Mouse (Mus musculus) adrenal gland, adult 8-10 months (tissue): Measurements from ENCODE around the gene Olfr1045. TPM values are rescaled to one million over a fixed set of nuclear protein-coding genes. Genes with fewer than 3 reads are reported as not detected.
"Not testable (repeated sequence)": the region's sequence is repeated elsewhere in the genome, so short reads cannot be mapped to it uniquely, and the experiment has no call there.

Experiments
- DNase-seq: peaks from one replicate; pipeline ENCODE4 v3.0.0; 2022
- total RNA-seq, 4 experiments: library from RNA; stranded (reverse); gene quantifications; 2 replicates each; pipeline ENCODE4 v1.2.4; 2022

Gene Olfr1045
- not detected for total RNA-seq

GRCm38 (mm10) chr2:86202909-86203308 is at the start of gene Olfr1045:
TSS of gene Olfr1045 (minus strand) at chr2:86203009.
- DNase-seq = no peak

- DNase-seq = no peak
Observed at GRCm38 (mm10) chr2:86240189-86240588, 37.4 kb upstream of the Olfr1045 start, which contains the start of gene Olfr1048. TSS of gene Olfr1048 (minus strand) at chr2:86240289.

GRCm38 (mm10) chr2:86231301-86231700 is 28.5 kb upstream of the Olfr1045 start, which contains the start of gene Olfr1047:
TSS of gene Olfr1047 (minus strand) at chr2:86231401.
- no peak for DNase-seq

GRCm38 (mm10) chr2:86219214-86219613 is 16.4 kb upstream of the Olfr1045 start, which contains the start of gene Olfr1046:
TSS of gene Olfr1046 (minus strand) at chr2:86219314.
- DNase-seq = no peak

DNA sequence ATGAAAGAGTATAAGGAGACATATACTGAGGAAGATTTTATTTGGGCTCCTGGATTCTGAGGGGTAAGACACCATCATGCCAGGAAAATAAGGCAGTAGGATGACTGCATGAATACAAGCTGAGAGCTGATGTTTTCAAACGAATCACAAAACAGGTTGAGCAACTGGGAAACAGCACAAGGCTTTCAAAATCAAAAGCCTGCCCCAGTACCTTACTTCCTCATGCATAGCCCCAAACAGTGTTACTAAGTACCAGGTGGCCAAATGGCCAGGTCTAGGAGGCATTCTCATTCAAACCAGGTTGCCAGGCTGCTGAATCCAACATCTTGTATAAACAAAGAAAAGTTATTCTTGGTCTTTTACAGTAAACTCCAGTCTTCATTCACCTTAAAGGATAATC is 6.9 kb downstream of the Olfr1045 start:
- DNase-seq = no peak

DNA sequence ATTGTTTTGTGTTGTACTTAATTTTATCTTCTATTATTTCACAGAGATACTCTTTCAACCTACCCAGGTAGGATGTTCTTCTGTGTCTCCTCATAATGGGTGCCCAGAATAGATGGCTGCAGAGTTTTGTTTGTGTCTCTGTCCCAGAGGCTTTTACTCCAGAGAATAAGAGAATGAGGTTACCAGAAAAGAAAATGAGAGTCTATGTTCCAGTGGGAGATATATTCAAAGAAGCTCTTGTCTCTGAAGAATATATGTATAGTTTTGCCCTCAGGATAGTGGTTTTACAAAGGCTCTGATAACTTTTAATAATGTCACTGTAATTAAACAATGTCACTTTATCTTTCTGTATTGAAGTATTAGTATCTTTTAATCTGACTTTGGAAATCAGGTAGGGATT is 17.2 kb downstream of the Olfr1045 start, which contains the start of gene Olfr52:
Gene Olfr52 (minus strand): TSS at position 101 of the 400 bp plus-strand sequence.
- DNase-seq = no peak

GRCm38 (mm10) chr2:86179950-86180349 is 22.9 kb downstream of the Olfr1045 start:
- no peak for DNase-seq

GRCm38 (mm10) chr2:86177720-86178119 is 25.1 kb downstream of the Olfr1045 start, which contains the start of gene Olfr1044:
TSS of gene Olfr1044 (minus strand) at chr2:86177820.
- DNase-seq = no peak

- DNase-seq = not testable (repeated sequence)
Observed at GRCm38 (mm10) chr2:86175422-86175821, 27.4 kb downstream of the Olfr1045 start.

DNA sequence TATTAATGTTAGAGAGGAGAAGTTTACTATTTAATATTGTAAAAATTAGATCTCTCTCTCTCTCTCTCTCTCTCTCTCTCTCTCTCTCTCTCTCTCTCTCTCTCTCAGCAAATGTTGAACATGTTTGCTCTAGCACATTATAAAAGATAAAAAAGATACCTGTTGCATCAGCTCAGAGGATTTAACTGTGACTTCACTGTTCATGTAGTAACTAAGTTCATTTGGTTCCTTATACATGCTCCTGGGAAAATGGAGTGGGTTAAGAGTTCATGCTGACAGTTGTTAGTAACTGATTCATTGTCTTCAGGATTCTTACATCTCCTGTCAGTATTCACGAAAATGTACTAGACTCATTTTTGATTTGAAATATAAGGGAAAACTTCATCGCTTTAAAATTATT is 35.4 kb downstream of the Olfr1045 start, which contains the start of gene Olfr1043:
Gene Olfr1043 (minus strand): TSS at position 101 of the 400 bp plus-strand sequence.
- DNase-seq = no peak

DNA sequence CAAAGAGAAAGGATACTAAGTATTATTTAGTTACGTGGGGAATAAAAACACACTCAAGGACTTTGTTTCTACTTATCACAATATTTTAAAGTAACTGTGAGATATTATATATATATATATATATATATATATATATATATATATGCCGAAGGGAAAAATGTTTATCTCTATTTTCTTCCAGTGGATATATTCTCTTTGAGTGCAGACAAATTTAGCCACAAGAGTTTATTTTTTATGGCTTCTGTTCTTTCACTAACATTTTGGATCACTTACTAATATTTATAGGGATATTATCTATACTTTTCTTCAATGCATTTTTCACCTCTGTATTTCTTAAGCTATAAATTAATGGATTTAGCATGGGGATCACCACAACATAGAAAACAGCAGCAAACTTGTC is 41.1 kb downstream of the Olfr1045 start, which contains the start of gene Olfr1042:
Gene Olfr1042 (minus strand): TSS at position 101 of the 400 bp plus-strand sequence.
- no peak for DNase-seq

DNA sequence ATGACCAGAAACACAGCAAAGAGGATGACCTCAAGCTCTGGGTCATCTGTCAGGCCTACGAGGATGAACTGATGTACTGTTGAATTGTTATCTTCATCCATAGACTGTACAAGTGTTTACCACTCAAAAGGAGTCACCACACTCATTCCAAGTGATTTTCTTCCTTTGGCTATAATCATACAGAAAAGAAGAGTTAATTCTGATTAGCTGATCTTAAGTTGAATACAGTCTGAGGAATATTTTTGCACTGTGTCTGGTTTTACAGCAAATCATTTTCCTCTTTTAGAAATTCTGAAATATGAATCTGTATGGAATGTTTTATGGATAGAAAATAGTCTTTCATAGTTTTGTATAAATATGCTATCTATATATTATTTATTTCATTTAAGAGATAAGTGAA is 56.2 kb downstream of the Olfr1045 start, which contains the start of gene Olfr1040:
Gene Olfr1040 (minus strand): TSS at position 101 of the 400 bp plus-strand sequence.
- no peak for DNase-seq

Other genes with a start within 250 kb of the Olfr1045 start
- not detected for gene Olfr1029, start 229.1 kb downstream of the Olfr1045 start, total RNA-seq
- gene Olfr1030, start 223.7 kb downstream of the Olfr1045 start, total RNA-seq = not detected
- gene Olfr1031, start 212.7 kb downstream of the Olfr1045 start, total RNA-seq = not detected
- not detected for gene Olfr1032, start 197.5 kb downstream of the Olfr1045 start, total RNA-seq
- 1 to 10 TPM; 1.4 to 3.2 (median 1.8) TPM for gene Olfr1033, start 182.4 kb downstream of the Olfr1045 start, total RNA-seq
- gene Olfr1034, start 157.1 kb downstream of the Olfr1045 start, total RNA-seq = under 1 TPM; 0.13 to 0.25 (median 0.14) TPM
- gene Olfr1036, start 129.0 kb downstream of the Olfr1045 start, total RNA-seq = not detected
- not detected for gene Olfr1037, start 115.6 kb downstream of the Olfr1045 start, total RNA-seq
- gene Olfr1039, start 67.1 kb downstream of the Olfr1045 start, total RNA-seq = not detected
- not detected for gene Olfr1040, start 56.3 kb downstream of the Olfr1045 start, total RNA-seq
- gene Olfr1042, start 41.2 kb downstream of the Olfr1045 start, total RNA-seq = not detected
- not detected for gene Olfr1043, start 35.5 kb downstream of the Olfr1045 start, total RNA-seq
- gene Olfr1044, start 25.2 kb downstream of the Olfr1045 start, total RNA-seq = not detected
- gene Olfr52, start 17.3 kb downstream of the Olfr1045 start, total RNA-seq = not detected
- gene Olfr1046, start 16.3 kb upstream of the Olfr1045 start, total RNA-seq = not detected
- not detected for gene Olfr1047, start 28.4 kb upstream of the Olfr1045 start, total RNA-seq
- not detected for gene Olfr1048, start 37.3 kb upstream of the Olfr1045 start, total RNA-seq
- gene Olfr1049, start 55.3 kb upstream of the Olfr1045 start, total RNA-seq = not detected
- gene Olfr1051, start 76.1 kb upstream of the Olfr1045 start, total RNA-seq = not detected
- gene Olfr1052, start 89.4 kb upstream of the Olfr1045 start, total RNA-seq = not detected
- not detected for gene Olfr1053, start 112.3 kb upstream of the Olfr1045 start, total RNA-seq
- gene Olfr1054, start 132.4 kb upstream of the Olfr1045 start, total RNA-seq = not detected
- gene Olfr1055, start 147.3 kb upstream of the Olfr1045 start, total RNA-seq = not detected
- gene Olfr1056, start 159.5 kb upstream of the Olfr1045 start, total RNA-seq = not detected
- gene Olfr1057, start 175.4 kb upstream of the Olfr1045 start, total RNA-seq = not detected
- not detected for gene Olfr1058, start 185.6 kb upstream of the Olfr1045 start, total RNA-seq
- not detected for gene Olfr1061, start 211.0 kb upstream of the Olfr1045 start, total RNA-seq
- not detected for gene Olfr1062, start 223.7 kb upstream of the Olfr1045 start, total RNA-seq
- not detected for gene Olfr1065, start 247.6 kb upstream of the Olfr1045 start, total RNA-seq